Mouse (Mus musculus) adrenal gland, adult 18-20 months (tissue): ENCODE data around the gene Snap47. TPM values are rescaled to one million over a fixed set of nuclear protein-coding genes. Genes with fewer than 3 reads are reported as not detected.
"Not testable (repeated sequence)": the region's sequence is repeated elsewhere in the genome, so short reads cannot be mapped to it uniquely, and the experiment has no call there.

ENCODE experiments used
- DNase-seq, 2 experiments: peaks; one replicate each; pipeline ENCODE4 v3.0.0; 2021 to 2022; ENCODE audit warnings: low spot score in 2 of 2
- total RNA-seq, 2 experiments: library from RNA; stranded (reverse); gene quantifications; 1 replicate in 1 of 2; 2 replicates in 1 of 2; pipeline ENCODE4 v1.2.3; 2021

Gene Snap47
- total RNA-seq, 2 experiments from 2014 or later = 72.5 to 92.1 TPM

DNA sequence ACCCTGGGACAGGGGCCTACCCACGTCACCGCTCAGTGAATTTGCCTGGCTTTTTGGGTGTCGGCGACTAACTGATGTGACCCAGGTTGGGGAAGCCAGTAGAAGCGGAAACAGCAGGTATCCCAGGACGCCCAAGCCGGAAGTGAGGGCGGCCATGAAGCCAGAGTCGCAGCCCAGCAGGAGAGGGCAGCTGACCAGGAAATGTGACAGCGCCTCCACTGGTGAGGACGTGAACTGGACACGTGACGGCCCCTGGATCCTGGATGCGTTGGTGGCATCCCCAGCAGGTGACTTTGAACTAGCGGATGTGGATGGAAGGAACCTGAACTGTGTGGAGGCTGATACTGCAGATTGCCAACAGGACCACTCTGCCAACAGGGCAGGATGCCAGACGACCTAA, 75.5 kb downstream of the Snap47 start, which contains the start of gene Prss38:
TSS of gene Prss38 (minus strand) at position 183 of the 400 bp plus-strand sequence.
- no peak for DNase-seq

- no peak for DNase-seq
These were observed 81.1 kb downstream of the Snap47 start for GRCm38 (mm10) chr11:59369848-59370247.

GRCm38 (mm10) chr11:59367955-59368354, 83.0 kb downstream of the Snap47 start:
- DNase-seq = not testable (repeated sequence)

GRCm38 (mm10) chr11:59366633-59367032, 84.4 kb downstream of the Snap47 start:
- DNase-seq = no peak

DNA sequence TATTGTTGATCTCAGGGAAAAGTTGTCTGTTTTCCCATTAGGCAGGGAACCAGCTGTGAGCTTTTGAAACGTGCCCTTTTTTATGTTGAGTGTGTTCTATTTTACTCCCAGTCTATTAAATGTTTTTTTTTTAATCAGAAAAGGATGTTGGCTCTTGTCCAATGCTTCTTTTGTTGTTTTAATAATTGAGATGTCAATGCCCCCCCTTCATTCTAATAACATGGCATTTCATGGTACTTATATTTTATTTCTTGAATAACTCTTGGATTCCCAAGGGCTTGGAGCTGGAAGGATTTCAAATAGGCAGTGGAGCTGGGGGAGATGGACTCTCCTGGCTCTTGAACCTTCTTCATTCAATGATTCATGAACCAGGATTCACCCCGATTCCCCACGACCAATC, 85.0 kb downstream of the Snap47 start:
- no peak for DNase-seq

- no peak for DNase-seq
These were observed 86.6 kb downstream of the Snap47 start for GRCm38 (mm10) chr11:59364417-59364816.

DNA sequence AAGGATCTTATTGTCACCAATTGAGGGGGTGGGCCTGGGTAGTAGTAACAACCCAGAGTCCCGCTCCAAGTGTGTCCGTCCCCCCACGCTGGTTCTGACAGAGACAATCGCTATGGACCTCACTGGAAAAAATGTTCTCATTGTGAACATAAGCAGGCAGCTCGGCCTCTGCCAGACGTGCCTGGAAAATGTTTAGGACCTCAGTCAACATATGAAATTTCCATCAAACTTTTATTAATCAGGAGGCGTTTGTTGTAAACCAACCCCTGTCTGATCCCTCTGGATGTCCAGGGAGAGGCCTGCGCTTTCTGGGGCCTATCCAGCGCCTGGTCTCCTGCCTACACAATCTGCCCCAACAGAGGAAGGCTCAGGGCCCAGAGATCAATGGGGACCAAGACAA, 87.0 kb downstream of the Snap47 start:
- no peak for DNase-seq

DNA sequence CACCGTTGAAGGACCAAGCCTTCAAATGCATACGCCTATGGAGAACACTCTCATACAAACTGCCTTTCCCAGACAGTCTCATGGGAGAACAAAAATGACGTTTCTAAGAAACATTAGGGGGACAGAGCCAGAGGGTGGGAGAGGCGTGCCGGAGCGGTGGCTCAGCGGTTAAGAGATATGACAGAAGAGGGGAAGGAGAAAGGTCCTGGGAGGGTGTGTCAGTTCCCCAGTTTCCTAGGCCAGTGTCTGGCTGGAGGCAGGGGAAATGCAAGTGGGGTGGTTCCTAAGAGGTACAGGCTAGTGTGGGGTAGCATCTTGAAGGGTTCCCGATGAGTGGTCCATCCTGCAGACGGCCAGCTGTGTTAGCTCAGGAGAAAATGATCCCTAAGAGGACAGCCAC, 89.7 kb downstream of the Snap47 start:
- DNase-seq = no peak

Other genes with a start within 250 kb of the Snap47 start
- gene Mrpl55, start 248.7 kb downstream of the Snap47 start, total RNA-seq = 10 to 100 TPM; 50.6 to 58.9 TPM
- gene 2310033P09Rik, start 242.9 kb downstream of the Snap47 start, total RNA-seq = 10 to 100 TPM; 20.4 to 27.1 TPM
- gene Arf1, start 222.9 kb downstream of the Snap47 start, total RNA-seq = 100 to 1,000 TPM; 407 to 488 TPM
- not detected for gene Wnt3a, start 160.4 kb downstream of the Snap47 start, total RNA-seq
- gene Wnt9a, start 144.3 kb downstream of the Snap47 start, total RNA-seq = 1 to 10 TPM in 1 of 2 experiments, under 1 TPM in 1; 0.80 to 1.1 TPM
- gene Prss38, start 75.5 kb downstream of the Snap47 start, total RNA-seq = not detected
- gene Jmjd4, start 1.1 kb downstream of the Snap47 start, total RNA-seq = 10 to 100 TPM in 1 of 2 experiments, 1 to 10 TPM in 1; 9.7 to 10.7 TPM
- 1 to 10 TPM; 3.7 TPM for gene Zfp867, start 21.3 kb upstream of the Snap47 start, total RNA-seq
- 10 to 100 TPM; 13.7 to 15.5 TPM for gene Zkscan17, start 75.6 kb upstream of the Snap47 start, total RNA-seq
- gene Nlrp3, start 90.4 kb upstream of the Snap47 start, total RNA-seq = under 1 TPM; 0.96 to 0.99 TPM
- not detected for gene Olfr222, start 125.0 kb upstream of the Snap47 start, total RNA-seq
- not detected for gene Olfr223, start 142.1 kb upstream of the Snap47 start, total RNA-seq
- gene Mprip, start 210.1 kb upstream of the Snap47 start, total RNA-seq = 100 to 1,000 TPM; 200 to 219 TPM